Mouse (Mus musculus) liver, adult 2 months (tissue): Measurements from ENCODE around the gene Pigs. TPM values are rescaled to one million over a fixed set of nuclear protein-coding genes. Genes with fewer than 3 reads are reported as not detected.

Source experiments
- DNase-seq: peaks from one replicate; pipeline ENCODE4 v3.0.0-alpha.2; 2011; ENCODE audit warnings: low read depth, low spot score; ENCODE audit errors: extremely low read depth
- H3K27ac ChIP-seq: fragments of 200-500 bp; replicated peaks from 2 replicates; pipeline ENCODE4 v1.5.1; 2012; ENCODE audit warnings: low read depth, mild to moderate bottlenecking, control low read depth, inconsistent platforms, low read length; ENCODE audit not compliant: insufficient read depth
- H3K27me3 ChIP-seq: fragments of 200-500 bp; 2 replicates; pipeline ENCODE4 v1.6.1; 2012; ENCODE audit warnings: mild to moderate bottlenecking, moderate library complexity, low read length, inconsistent platforms; ENCODE audit not compliant: control insufficient read depth, insufficient read depth
- H3K36me3 ChIP-seq: fragments of 200-500 bp; 2 replicates; pipeline ENCODE4 v1.6.1; 2012; ENCODE audit warnings: low read length, inconsistent platforms; ENCODE audit not compliant: control insufficient read depth, insufficient read depth
- H3K4me1 ChIP-seq: fragments of 200-500 bp; 2 replicates; pipeline ENCODE4 v1.6.1; 2011; ENCODE audit warnings: low read length; ENCODE audit not compliant: control insufficient read depth, insufficient read depth
- H3K4me3 ChIP-seq: fragments of 200-500 bp; 2 replicates; pipeline ENCODE4 v1.5.1; 2011; ENCODE audit warnings: low read depth, mild to moderate bottlenecking, control low read depth, low read length, moderate library complexity; ENCODE audit not compliant: insufficient read depth
- H3K79me2 ChIP-seq: fragments of 200-500 bp; 2 replicates; pipeline ENCODE4 v1.6.1; 2012; ENCODE audit warnings: inconsistent platforms, mild to moderate bottlenecking, low read length, moderate library complexity; ENCODE audit not compliant: control insufficient read depth, insufficient read depth
- H3K9ac ChIP-seq: fragments of 200-500 bp; 2 replicates; pipeline ENCODE4 v1.6.1; 2012; ENCODE audit warnings: low read depth, mild to moderate bottlenecking, control low read depth, inconsistent platforms, low read length
- CTCF ChIP-seq: fragments of 200-500 bp; IDR thresholded peaks from 2 replicates; pipeline ENCODE4 v1.5.1; 2011; ENCODE audit warnings: low read depth, low read length, control low read depth
- POLR2A ChIP-seq: fragments of 200-500 bp; IDR thresholded peaks from 2 replicates; pipeline ENCODE4 v1.6.1; 2011; ENCODE audit warnings: low read length, control low read depth; ENCODE audit not compliant: insufficient read depth; ENCODE audit errors: extremely low read depth
- WGBS: fragments of 180-500 bp; shearing (Covaris S2); methylation state at CpG from one replicate; pipeline ENCODE4 v1.1.7; 2018; 5-methylcytosine and 5-hydroxymethylcytosine counted together
- polyA plus RNA-seq: library from polyadenylated mRNA; depleted of rRNA; stranded (reverse); fragments of >200 nt; gene quantifications from 2 replicates; pipeline ENCODE4 v1.2.3, GENCODE M21; 2012; rRNA removed
- total RNA-seq: library from RNA; depleted of rRNA; stranded (reverse); fragments of >200 nt; gene quantifications from 2 replicates; pipeline ENCODE4 v1.2.3, GENCODE M21; 2014; rRNA removed

Gene Pigs
- total and polyA plus RNA-seq, 2 experiments: 6.6 to 35.5 TPM

- Histone ChIP-seq H3K27me3 (no peaks in the 10 kb centered on the region), H3K79me2 (no peaks in the 10 kb centered on the region), H3K9ac (no peak overlapping the region), H3K4me1 (no peaks in the 10 kb centered on the region), H3K4me3 (no peak overlapping the region), H3K36me3 (no peaks in the 10 kb centered on the region), H3K27ac (no peak overlapping the region)
- TF ChIP-seq CTCF: no peak
- TF ChIP-seq POLR2A: no peak
- DNase-seq: no peak
- 82% methylated on average over 10 of the region's 10 CpGs for WGBS
Observed at GRCm38 (mm10) chr11:78385776-78386175, 57.6 kb downstream of the Pigs start.

- no peak within 1 kb of the TSS for H3K9ac ChIP-seq
- H3K36me3 ChIP-seq: no peaks in the 10 kb centered on the region
- no peak for DNase-seq
- no peak within 1 kb of the TSS for H3K27ac ChIP-seq
- no peaks in the 10 kb centered on the region for H3K4me1 ChIP-seq
- H3K27me3 ChIP-seq: no peaks in the 10 kb centered on the region
- 84% methylated on average over 14 of the region's 14 CpGs for WGBS
- no peak for TF ChIP-seq CTCF
- no peak for TF ChIP-seq POLR2A
- H3K79me2 ChIP-seq: no peaks in the 10 kb centered on the region
- no peak within 1 kb of the TSS for H3K4me3 ChIP-seq
Observed at GRCm38 (mm10) chr11:78386508-78387043, 58.4 kb downstream of the Pigs start, which contains the start of gene Foxn1. Gene Foxn1, minus strand, starts transcription at chr11:78386558.

Other genes starting within 250 kb of the Pigs start
- gene Eral1, start 248.0 kb upstream of the Pigs start, total RNA-seq: 16.4 and 18.2 TPM in 2 replicates
- gene Eral1, start 248.0 kb upstream of the Pigs start, polyA plus RNA-seq: 25.2 and 27.2 TPM in 2 replicates
- 2.5 and 3.4 TPM in 2 replicates for gene Fam222b, start 233.8 kb upstream of the Pigs start, total RNA-seq
- 12.5 and 13.6 TPM in 2 replicates for gene Fam222b, start 233.8 kb upstream of the Pigs start, polyA plus RNA-seq
- 8.8 and 11.1 TPM in 2 replicates for gene Traf4, start 162.8 kb upstream of the Pigs start, total RNA-seq
- 69.0 and 73.5 TPM in 2 replicates for gene Traf4, start 162.8 kb upstream of the Pigs start, polyA plus RNA-seq
- gene Nek8, start 151.7 kb upstream of the Pigs start, total RNA-seq: 4.1 and 5.2 TPM in 2 replicates
- gene Nek8, start 151.7 kb upstream of the Pigs start, polyA plus RNA-seq: 5.2 and 7.2 TPM in 2 replicates
- 44.8 and 50.7 TPM in 2 replicates for gene Tlcd1, start 151.7 kb upstream of the Pigs start, total RNA-seq
- 46.6 and 61.5 TPM in 2 replicates for gene Tlcd1, start 151.7 kb upstream of the Pigs start, polyA plus RNA-seq
- gene Rpl23a, start 144.8 kb upstream of the Pigs start, total RNA-seq: 318 and 352 TPM in 2 replicates
- gene Rpl23a, start 144.8 kb upstream of the Pigs start, polyA plus RNA-seq: 88.5 and 110 TPM in 2 replicates
- 2.6 and 2.8 TPM in 2 replicates for gene Rab34, start 140.0 kb upstream of the Pigs start, total RNA-seq
- gene Rab34, start 140.0 kb upstream of the Pigs start, polyA plus RNA-seq: 5.2 and 5.3 TPM in 2 replicates
- 0.55 and 0.60 TPM in 2 replicates for gene Proca1, start 135.0 kb upstream of the Pigs start, total RNA-seq
- 0.24 and 0.35 TPM in 2 replicates for gene Proca1, start 135.0 kb upstream of the Pigs start, polyA plus RNA-seq
- gene Sdf2, start 82.7 kb upstream of the Pigs start, total RNA-seq: 45.5 and 48.1 TPM in 2 replicates
- 63.9 and 70.1 TPM in 2 replicates for gene Sdf2, start 82.7 kb upstream of the Pigs start, polyA plus RNA-seq
- gene Supt6, start 82.4 kb upstream of the Pigs start, total RNA-seq: 11.0 and 13.0 TPM in 2 replicates
- gene Supt6, start 82.4 kb upstream of the Pigs start, polyA plus RNA-seq: 8.0 and 8.9 TPM in 2 replicates
- gene 2610507B11Rik, start 66.7 kb upstream of the Pigs start, total RNA-seq: 66.7 and 68.6 TPM in 2 replicates
- 42.5 and 43.6 TPM in 2 replicates for gene 2610507B11Rik, start 66.7 kb upstream of the Pigs start, polyA plus RNA-seq
- gene BC030499, start 37.6 kb upstream of the Pigs start, total RNA-seq: 0.18 and 0.27 TPM in 2 replicates
- gene BC030499, start 37.6 kb upstream of the Pigs start, polyA plus RNA-seq: 0.11 and 0.13 TPM in 2 replicates
- 0.54 and 0.83 TPM in 2 replicates for gene Spag5, start 26.9 kb upstream of the Pigs start, total RNA-seq
- gene Spag5, start 26.9 kb upstream of the Pigs start, polyA plus RNA-seq: 0.15 and 0.19 TPM in 2 replicates
- gene Aldoc, start 5.4 kb upstream of the Pigs start, total RNA-seq: 15.8 and 16.9 TPM in 2 replicates
- 8.8 and 19.1 TPM in 2 replicates for gene Aldoc, start 5.4 kb upstream of the Pigs start, polyA plus RNA-seq
- 5.5 and 7.2 TPM in 2 replicates for gene Unc119, start 15.1 kb downstream of the Pigs start, total RNA-seq
- 7.7 and 12.7 TPM in 2 replicates for gene Unc119, start 15.1 kb downstream of the Pigs start, polyA plus RNA-seq
- gene Foxn1, start 58.1 kb downstream of the Pigs start, total RNA-seq: not detected in 2 replicates
- gene Foxn1, start 58.1 kb downstream of the Pigs start, polyA plus RNA-seq: not detected in 2 replicates
- gene Slc13a2, start 93.8 kb downstream of the Pigs start, total RNA-seq: 0.65 and 1.9 TPM in 2 replicates
- 4.7 and 5.6 TPM in 2 replicates for gene Slc13a2, start 93.8 kb downstream of the Pigs start, polyA plus RNA-seq
- gene Slc46a1, start 137.3 kb downstream of the Pigs start, total RNA-seq: 36.2 and 38.0 TPM in 2 replicates
- gene Slc46a1, start 137.3 kb downstream of the Pigs start, polyA plus RNA-seq: 133 and 146 TPM in 2 replicates
- gene Sarm1, start 169.3 kb downstream of the Pigs start, total RNA-seq: 0.09 and 0.34 TPM in 2 replicates
- 0.21 and 0.24 TPM in 2 replicates for gene Sarm1, start 169.3 kb downstream of the Pigs start, polyA plus RNA-seq
- gene Vtn, start 170.7 kb downstream of the Pigs start, total RNA-seq: 2,089 and 2,597 TPM in 2 replicates
- gene Vtn, start 170.7 kb downstream of the Pigs start, polyA plus RNA-seq: 3,152 and 3,193 TPM in 2 replicates
- gene Sebox, start 175.0 kb downstream of the Pigs start, total RNA-seq: 0.34 and 0.37 TPM in 2 replicates
- gene Sebox, start 175.0 kb downstream of the Pigs start, polyA plus RNA-seq: 0.36 and 0.91 TPM in 2 replicates
- gene Tmem199, start 183.8 kb downstream of the Pigs start, total RNA-seq: 7.7 and 10.8 TPM in 2 replicates
- gene Tmem199, start 183.8 kb downstream of the Pigs start, polyA plus RNA-seq: 5.9 and 6.1 TPM in 2 replicates
- gene Poldip2, start 183.8 kb downstream of the Pigs start, total RNA-seq: 63.5 and 67.5 TPM in 2 replicates
- 77.6 and 80.9 TPM in 2 replicates for gene Poldip2, start 183.8 kb downstream of the Pigs start, polyA plus RNA-seq
- 11.5 and 14.4 TPM in 2 replicates for gene Tnfaip1, start 207.9 kb downstream of the Pigs start, total RNA-seq
- gene Tnfaip1, start 207.9 kb downstream of the Pigs start, polyA plus RNA-seq: 13.9 and 16.7 TPM in 2 replicates
- gene Ift20, start 207.9 kb downstream of the Pigs start, total RNA-seq: 107 and 120 TPM in 2 replicates
- gene Ift20, start 207.9 kb downstream of the Pigs start, polyA plus RNA-seq: 80.7 and 84.2 TPM in 2 replicates
- gene Tmem97, start 222.4 kb downstream of the Pigs start, total RNA-seq: 102 and 123 TPM in 2 replicates
- 76.5 and 91.6 TPM in 2 replicates for gene Tmem97, start 222.4 kb downstream of the Pigs start, polyA plus RNA-seq